Mouse (Mus musculus) intestine, embryonic 14.5 days (tissue): ENCODE measurements around the gene Fads6. TPM values are rescaled to one million over a fixed set of nuclear protein-coding genes. Genes with fewer than 3 reads are reported as not detected.

Source experiments
- ATAC-seq: fragments of 200-750 bp; cut with Nextera tagmentation; replicated peaks from 2 replicates; pipeline ENCODE4 v1.8.0; 2017; ENCODE audit warnings: low read depth, moderate number of reproducible peaks, moderate TSS enrichment, moderate library complexity; ENCODE audit not compliant: low FRiP score, low TSS enrichment
- DNase-seq: peaks from one replicate; pipeline ENCODE4 v3.0.0-alpha.2; 2018; ENCODE audit warnings: low spot score
- H3K27ac ChIP-seq: fragments of 300-500 bp; sonication (generic); 2 replicates; pipeline ENCODE4 v1.5.1; 2014; ENCODE audit warnings: low read depth, mild to moderate bottlenecking, control low read depth
- H3K27me3 ChIP-seq: fragments of 300-500 bp; sonication (generic); replicated peaks from 2 replicates; pipeline ENCODE4 v1.6.1; 2014; ENCODE audit warnings: low read length, control low read depth; ENCODE audit not compliant: control insufficient read depth, insufficient read depth
- H3K36me3 ChIP-seq: fragments of 300-500 bp; sonication (generic); 2 replicates; pipeline ENCODE4 v1.6.1; 2014; ENCODE audit warnings: low read length, control low read depth; ENCODE audit not compliant: control insufficient read depth, insufficient read depth
- H3K4me1 ChIP-seq: fragments of 300-500 bp; sonication (generic); replicated peaks from 2 replicates; pipeline ENCODE4 v1.6.1; 2014; ENCODE audit warnings: low read length, control low read depth, mixed read lengths; ENCODE audit not compliant: control insufficient read depth, insufficient read depth
- H3K4me2 ChIP-seq: fragments of 300-500 bp; sonication (generic); 2 replicates; pipeline ENCODE4 v1.6.1; 2014; ENCODE audit warnings: low read length
- H3K4me3 ChIP-seq: fragments of 300-500 bp; sonication (generic); 2 replicates; pipeline ENCODE4 v1.5.1; 2014; ENCODE audit warnings: low read depth, low read length, control low read depth, mixed read lengths
- H3K9ac ChIP-seq: fragments of 300-500 bp; sonication (generic); 2 replicates; pipeline ENCODE4 v1.6.1; 2014; ENCODE audit warnings: mild to moderate bottlenecking, low read length
- H3K9me3 ChIP-seq: fragments of 300-500 bp; sonication (generic); 2 replicates; pipeline ENCODE4 v1.6.1; 2016; ENCODE audit warnings: low read length, control low read depth; ENCODE audit not compliant: control insufficient read depth
- WGBS: fragments of 180-500 bp; shearing (Covaris S2); extraction: QIAGEN DNeasy Blood & Tissue Kit; methylation state at CpG from one replicate; pipeline ENCODE4 v1.1.7; 2014; 5-methylcytosine and 5-hydroxymethylcytosine counted together
- polyA plus RNA-seq: library from polyadenylated mRNA; unstranded; fragments of >200 nt; fragmentation: Nextera tagmentation; extraction: Ambion mirVana; gene quantifications from 2 replicates; pipeline ENCODE4 v1.2.1, GENCODE M21; 2014

The Fads6 gene
- polyA plus RNA-seq, 1 experiment from 2014 or later, result 1.6 TPM

DNA sequence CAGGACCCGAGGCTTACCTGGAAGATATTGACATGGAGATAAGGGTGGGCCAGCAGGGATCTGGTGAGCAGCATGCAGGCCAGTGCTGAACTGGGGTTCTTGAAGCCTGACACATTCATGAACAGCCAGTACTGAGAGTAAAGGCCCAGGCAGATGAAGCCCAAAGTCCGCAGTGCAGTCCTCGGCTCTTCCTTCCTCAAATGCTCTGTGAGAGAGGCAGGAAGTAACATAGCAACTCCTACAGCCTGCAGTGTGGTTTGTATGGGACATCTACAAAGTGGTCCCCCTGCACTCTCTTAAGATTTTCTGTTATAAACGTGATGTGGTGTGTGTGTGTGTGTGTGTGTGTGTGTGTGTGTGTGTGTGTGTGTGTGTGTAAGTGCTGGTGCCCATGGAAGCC, 12.2 kb downstream of the Fads6 start:
- Histone ChIP-seq H3K9me3 (no peaks in the 10 kb centered on the region), H3K36me3 (no peaks in the 10 kb centered on the region), H3K9ac (no peak overlapping the region), H3K27me3 (no peaks in the 10 kb centered on the region), H3K27ac (no peak overlapping the region), H3K4me1 (peaks cover 4% of the 10 kb centered on the region), H3K4me2 (no peak overlapping the region), H3K4me3 (no peak overlapping the region)
- DNase-seq (no peak), ATAC-seq (no peak)
- 48% methylated on average over 4 of the region's 4 CpGs for WGBS

DNA sequence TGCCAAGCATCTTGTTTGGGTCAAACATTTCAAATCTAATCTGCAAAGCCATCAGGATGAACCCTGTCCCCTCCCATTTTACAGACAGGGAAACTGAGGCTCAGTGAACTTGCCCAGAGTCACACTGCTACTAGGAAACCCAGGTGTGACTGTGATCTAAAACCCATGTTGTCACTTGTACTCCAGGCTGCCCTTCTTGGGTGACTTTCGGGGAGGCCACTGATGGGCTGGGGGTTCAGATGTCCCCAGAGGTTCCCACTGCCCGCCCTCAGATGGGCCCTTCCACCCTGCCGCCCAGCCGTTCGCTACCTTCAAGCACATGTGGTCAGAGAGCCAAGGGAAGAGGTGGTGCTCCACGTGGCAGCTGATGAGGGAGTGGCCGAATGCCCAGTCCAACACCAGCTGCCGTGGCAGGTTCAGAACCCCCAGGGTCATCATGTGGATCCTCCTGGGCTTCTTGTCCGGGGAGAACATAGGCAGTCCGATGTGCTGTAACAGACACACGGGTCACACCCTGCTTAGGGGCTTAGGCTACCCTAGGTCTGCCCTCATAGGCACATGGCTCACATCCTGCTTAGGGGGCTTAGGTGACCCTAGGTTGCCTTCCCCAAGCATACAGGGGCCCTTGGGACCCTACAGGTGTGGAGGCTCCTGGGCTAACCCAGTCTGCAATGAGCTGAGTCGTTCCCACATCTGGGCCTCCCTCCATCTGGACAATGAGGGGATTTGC, 13.4 kb downstream of the Fads6 start:
- Histone ChIP-seq H3K27me3 (no peaks in the 10 kb centered on the region), H3K9me3 (no peaks in the 10 kb centered on the region), H3K9ac (no peak overlapping the region), H3K4me2 (no peak overlapping the region), H3K36me3 (no peaks in the 10 kb centered on the region), H3K27ac (no peak overlapping the region), H3K4me3 (no peak overlapping the region), H3K4me1 (no peaks in the 10 kb centered on the region)
- DNase-seq (no peak), ATAC-seq (no peak)
- 83% methylated on average over 12 of the region's 12 CpGs for WGBS

DNA sequence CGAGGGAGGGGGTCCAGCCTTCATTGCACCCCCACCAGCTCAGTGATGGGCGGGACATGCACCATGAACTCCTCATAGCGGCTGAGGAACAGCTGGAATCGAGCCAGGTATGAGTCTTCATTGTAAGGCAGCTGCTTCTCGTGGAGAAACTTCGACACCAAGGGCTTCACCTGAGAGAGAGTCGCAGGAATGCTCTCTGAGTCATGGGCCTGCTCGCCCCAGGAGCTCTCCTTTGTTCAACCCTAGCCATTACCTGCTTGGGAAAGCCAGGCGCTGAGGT, 14.0 kb downstream of the Fads6 start:
- H3K27ac ChIP-seq, result no peak overlapping the region
- no peak overlapping the region for H3K9ac ChIP-seq
- H3K4me1 ChIP-seq, result no peaks in the 10 kb centered on the region
- no peak overlapping the region for H3K4me3 ChIP-seq
- no peaks in the 10 kb centered on the region for H3K9me3 ChIP-seq
- no peak overlapping the region for H3K4me2 ChIP-seq
- no peak for ATAC-seq
- no peak for DNase-seq
- no peaks in the 10 kb centered on the region for H3K36me3 ChIP-seq
- H3K27me3 ChIP-seq, result no peaks in the 10 kb centered on the region
- WGBS, result 72% methylated on average over 9 of the region's 9 CpGs

- H3K4me2 ChIP-seq, result no peak overlapping the region
- DNase-seq (no peak), ATAC-seq (no peak)
- H3K27ac ChIP-seq, result no peak overlapping the region
- WGBS, result 76% methylated on average over 8 of the region's 8 CpGs
- no peaks in the 10 kb centered on the region for H3K9me3 ChIP-seq
- 0 out of 2 replicates have a peak, but pooled peaks cover 2% of the 10 kb centered on the region for H3K4me1 ChIP-seq
- H3K4me3 ChIP-seq, result no peak overlapping the region
- H3K9ac ChIP-seq, result no peak overlapping the region
- H3K36me3 ChIP-seq, result no peaks in the 10 kb centered on the region
- H3K27me3 ChIP-seq, result no peaks in the 10 kb centered on the region
Observed at GRCm38 (mm10) chr11:115282723-115283485, 14.6 kb downstream of the Fads6 start.

DNA sequence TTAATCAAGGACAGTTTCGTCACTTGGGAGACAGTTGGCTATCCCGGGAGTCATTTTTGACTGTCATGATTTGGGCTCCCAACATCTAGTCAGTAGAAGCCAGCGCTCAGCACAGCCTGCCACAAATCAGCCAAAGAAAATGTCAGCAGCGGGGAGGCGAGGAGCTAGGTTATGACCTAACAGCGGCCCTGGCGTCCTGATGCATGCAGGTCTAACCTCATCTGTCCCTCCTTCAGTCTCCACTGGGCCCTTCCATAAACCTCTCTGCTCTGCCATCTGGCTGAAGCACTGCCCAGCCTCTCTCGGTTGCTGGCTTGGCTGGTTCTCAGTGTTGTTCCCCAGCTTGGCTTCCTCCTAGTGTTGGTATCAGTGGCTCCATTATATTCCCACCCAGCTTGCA, 15.2 kb downstream of the Fads6 start:
- no peak overlapping the region for H3K9ac ChIP-seq
- ATAC-seq (no peak), DNase-seq (no peak)
- no peaks in the 10 kb centered on the region for H3K27me3 ChIP-seq
- no peak overlapping the region for H3K4me2 ChIP-seq
- no peaks in the 10 kb centered on the region for H3K36me3 ChIP-seq
- WGBS, result 70% methylated on average over 8 of the region's 8 CpGs
- peaks cover 6% of the 10 kb centered on the region; the same call in 1 of the 2 replicates for H3K4me1 ChIP-seq
- H3K27ac ChIP-seq, result no peak overlapping the region
- no peak overlapping the region for H3K4me3 ChIP-seq
- H3K9me3 ChIP-seq, result no peaks in the 10 kb centered on the region

GRCm38 (mm10) chr11:115279726-115280125, 17.7 kb downstream of the Fads6 start:
- WGBS, result 68% methylated on average over 1 of the region's 1 CpGs
- no peaks in the 10 kb centered on the region for H3K27me3 ChIP-seq
- no peaks in the 10 kb centered on the region for H3K9me3 ChIP-seq
- H3K4me3 ChIP-seq, result no peak overlapping the region
- ATAC-seq (no peak), DNase-seq (no peak)
- no peak overlapping the region for H3K27ac ChIP-seq
- H3K36me3 ChIP-seq, result no peaks in the 10 kb centered on the region
- peaks cover 13% of the 10 kb centered on the region; the same call in 1 of the 2 replicates for H3K4me1 ChIP-seq
- H3K9ac ChIP-seq, result no peak overlapping the region
- H3K4me2 ChIP-seq, result no peak overlapping the region

DNA sequence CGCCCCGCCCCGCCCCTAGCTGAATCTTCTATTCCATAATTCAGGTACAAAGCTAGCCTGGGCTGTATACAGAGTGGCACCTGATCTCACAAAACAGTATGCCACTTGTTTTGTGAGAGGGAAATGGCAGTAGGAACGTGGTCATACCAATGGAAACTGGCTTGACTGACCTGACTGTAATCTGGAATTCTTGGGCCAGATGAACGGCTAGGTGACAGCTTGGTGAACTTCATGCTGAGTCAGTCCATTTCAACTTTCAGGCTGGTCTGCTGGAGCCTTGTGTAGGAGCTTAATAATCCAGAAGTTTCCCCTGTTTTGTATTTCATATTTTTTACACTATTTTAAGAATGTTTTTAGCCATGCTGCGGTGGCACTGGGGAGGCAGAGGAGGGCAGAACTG, 19.3 kb downstream of the Fads6 start:
- peak overlapping the region; percentile 68 for H3K4me2 ChIP-seq
- no peaks in the 10 kb centered on the region for H3K9me3 ChIP-seq
- DNase-seq (no peak), ATAC-seq (no peak)
- no peaks in the 10 kb centered on the region for H3K36me3 ChIP-seq
- no peaks in the 10 kb centered on the region for H3K27me3 ChIP-seq
- WGBS, result 66% methylated on average over 6 of the region's 6 CpGs
- no peak overlapping the region for H3K9ac ChIP-seq
- no peak overlapping the region for H3K27ac ChIP-seq
- H3K4me1 ChIP-seq, result peaks cover 13% of the 10 kb centered on the region; the same call in 1 of the 2 replicates
- H3K4me3 ChIP-seq, result no peak overlapping the region

DNA sequence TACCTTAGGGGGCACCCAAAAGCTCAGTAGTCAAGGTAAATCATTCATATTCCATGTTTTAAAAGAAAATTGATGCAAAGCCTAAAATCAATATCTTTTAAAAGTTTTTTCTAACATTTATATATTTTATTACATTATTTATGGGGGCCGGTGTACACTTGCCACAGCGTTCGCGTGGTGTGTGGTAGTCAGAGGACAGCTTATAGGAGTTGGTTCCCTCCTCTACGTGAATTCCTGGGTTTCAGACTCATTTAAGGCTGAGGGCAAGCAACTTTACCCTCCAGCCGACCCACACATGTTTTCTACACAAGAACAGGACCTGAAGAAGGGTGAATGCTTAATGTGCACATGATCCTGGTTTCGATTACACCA, 19.9 kb downstream of the Fads6 start:
- ATAC-seq, result no peak
- no peaks in the 10 kb centered on the region for H3K36me3 ChIP-seq

More for the DNA sequence above, 19.9 kb downstream of the Fads6 start:
- peak overlapping the region; percentile 68 for H3K4me2 ChIP-seq
- H3K4me1 ChIP-seq, result peaks cover 13% of the 10 kb centered on the region; the same call in 1 of the 2 replicates
- H3K27ac ChIP-seq, result peak overlapping the region; percentile 71; the same call in 1 of the 2 replicates
- peak overlapping the region; percentile 70 for H3K4me3 ChIP-seq
- peak overlapping the region; percentile 55 for H3K9ac ChIP-seq
- no peak for DNase-seq
- 19% methylated on average over 7 of the region's 7 CpGs for WGBS
- no peaks in the 10 kb centered on the region for H3K27me3 ChIP-seq
- H3K9me3 ChIP-seq, result no peaks in the 10 kb centered on the region
